Mouse (Mus musculus) ES-Bruce4 (cell line): ENCODE results near the gene Abcd3.

Experiments
- CTCF ChIP-seq: IDR thresholded peaks from one replicate; pipeline ENCODE4 v1.8.1; 2011; ENCODE audit warnings: low read depth, low read length
- EP300 ChIP-seq: IDR thresholded peaks from 2 replicates; pipeline ENCODE4 v1.6.1; 2011; ENCODE audit warnings: low read depth, low read length; ENCODE audit not compliant: insufficient read depth
- POLR2A ChIP-seq: IDR thresholded peaks from one replicate; pipeline ENCODE4 v1.8.1; 2011; ENCODE audit warnings: low read length; ENCODE audit not compliant: insufficient read depth

GRCm38 (mm10) chr3:121792246-121792645 is 22.9 kb downstream of the Abcd3 start:
- TF ChIP-seq CTCF (no peak), POLR2A (no peak), EP300 (no peak)
